Mouse (Mus musculus): ENCODE measurements at regions not wholly inside any gene's neighbourhood (a gene's known extent, or its start where the extent isn't known, plus 50 kb on each side); places are given as distances from the start of the nearest gene placed in this dataset.
A peak's percentile ranks its signal among the peaks of the same experiment; 100 is the strongest.

- DNase-seq = no peak
These were observed 137.4 kb downstream of the Kitl start for GRCm38 (mm10) chr10:100152821-100153220.

- no peak for DNase-seq
These were observed 137.9 kb downstream of the Kitl start for GRCm38 (mm10) chr10:100153311-100153710.

- DNase-seq = no peak
These were observed 140.1 kb downstream of the Kitl start for GRCm38 (mm10) chr10:100155566-100155965.

GRCm38 (mm10) chr10:100159843-100160531, 144.6 kb downstream of the Kitl start:
- peak; percentile 36 to 39 for DNase-seq

GRCm38 (mm10) chr10:100160532-100160852, 145.1 kb downstream of the Kitl start:
- DNase-seq = no peak

- DNase-seq = peak; percentile 49 to 75
These were observed 145.7 kb downstream of the Kitl start for GRCm38 (mm10) chr10:100161117-100161516.

- DNase-seq = no peak
These were observed 149.1 kb downstream of the Kitl start for GRCm38 (mm10) chr10:100164526-100164925.

GRCm38 (mm10) chr10:100170836-100171235, 155.4 kb downstream of the Kitl start:
- DNase-seq = peak in 1 of 2 experiments; percentile 12

GRCm38 (mm10) chr10:100197673-100198072, 137.8 kb upstream of the Gm4301 start:
- DNase-seq = no peak

- DNase-seq = no peak
These were observed 136.3 kb upstream of the Gm4301 start for GRCm38 (mm10) chr10:100199090-100199690.

GRCm38 (mm10) chr10:100200431-100200830, 135.0 kb upstream of the Gm4301 start:
- DNase-seq = no peak

GRCm38 (mm10) chr10:100206617-100207530, 128.6 kb upstream of the Gm4301 start:
- DNase-seq = no peak

- DNase-seq = no peak
These were observed 124.8 kb upstream of the Gm4301 start for GRCm38 (mm10) chr10:100210684-100211083.

- no peak for DNase-seq
These were observed 110.9 kb upstream of the Gm4301 start for GRCm38 (mm10) chr10:100224459-100225097.

GRCm38 (mm10) chr10:100259235-100259900, 76.1 kb upstream of the Gm4301 start:
- DNase-seq = no peak

- DNase-seq = no peak
These were observed 72.0 kb upstream of the Gm4301 start for GRCm38 (mm10) chr10:100263447-100263846.

- no peak for DNase-seq
These were observed 71.4 kb upstream of the Gm4301 start for GRCm38 (mm10) chr10:100264066-100264465.

- no peak for DNase-seq
These were observed 53.0 kb upstream of the Gm4301 start for GRCm38 (mm10) chr10:100282471-100282870.
